Mouse (Mus musculus) mouse embryonic stem cell (cell line): ENCODE results near the gene Bdh1.

ENCODE experiments used
- in situ Hi-C, 2 experiments: fragments of 300-500 bp; cut with MboI; formaldehyde crosslinking; loops; 1 replicate in 1 of 2; 3 replicates in 1 of 2; pipeline ENCODE4 v1.14.3; 2019 to 2020; ENCODE audit warnings: low sequenced_read_pairs in 2 of 2, low pct_unique_long_range_greater_than_20kb in 1 of 2, mixed read lengths in 1 of 2; ENCODE audit not compliant: unreplicated experiment in 1 of 2

Bdh1 gene

DNA sequence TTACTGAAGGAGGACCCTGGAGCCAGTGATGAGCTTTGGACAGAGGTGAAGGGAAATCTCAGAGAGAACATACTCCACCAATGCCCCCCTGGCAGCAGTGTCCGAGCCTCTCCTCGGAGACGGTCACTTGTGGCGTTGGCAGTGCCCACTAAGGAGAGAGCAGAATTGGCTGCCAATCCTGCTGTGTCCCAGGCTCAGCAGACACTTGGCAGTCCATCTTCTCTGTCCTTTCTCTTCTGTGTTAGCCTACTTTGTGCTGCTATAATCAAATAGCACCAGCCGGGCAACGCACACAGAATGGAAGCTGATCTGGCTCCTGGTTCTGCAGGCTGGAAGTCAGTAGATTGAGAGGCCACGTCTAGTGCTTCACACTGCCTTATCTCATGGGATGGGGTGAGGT lies 68.9 kb downstream of the Bdh1 start:
- in situ Hi-C loops: no loop called here

DNA sequence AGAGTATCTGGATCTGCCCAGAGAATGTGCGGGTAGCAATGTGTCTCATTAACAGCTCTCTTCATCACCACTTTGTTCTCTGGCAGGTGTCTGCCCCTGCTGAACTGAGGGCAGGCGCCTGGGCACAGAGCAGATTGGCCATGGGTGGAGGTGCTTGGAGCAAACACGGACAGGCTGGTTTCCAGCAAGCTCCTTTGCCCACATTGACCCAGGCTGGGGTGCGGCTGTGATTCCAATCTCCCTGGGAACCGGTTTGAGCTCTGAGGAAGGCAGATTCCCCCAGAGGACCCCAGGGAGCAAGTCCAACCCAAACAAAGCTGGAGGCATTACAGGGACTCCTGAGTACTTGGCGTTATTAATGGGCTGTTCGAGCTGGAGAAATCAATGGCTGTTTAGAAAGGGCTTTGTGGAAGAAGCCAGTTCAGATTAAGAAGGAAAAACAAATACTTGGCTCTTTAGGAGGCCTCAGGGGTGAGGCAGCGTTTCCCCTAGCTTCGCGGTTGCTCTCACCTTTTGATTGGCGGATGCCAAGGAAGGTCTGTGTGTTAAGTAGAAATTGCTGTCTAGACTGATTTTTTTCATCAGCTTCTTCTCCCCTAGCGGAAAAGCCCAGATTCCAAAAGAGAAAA lies 71.0 kb downstream of the Bdh1 start:
- in situ Hi-C loops: no loop called here

- in situ Hi-C loops: no loop called here
Observed at GRCm38 (mm10) chr16:31493550-31493965, 71.5 kb downstream of the Bdh1 start.

GRCm38 (mm10) chr16:31493991-31494390 lies 71.9 kb downstream of the Bdh1 start:
- in situ Hi-C loops: no loop called here

DNA sequence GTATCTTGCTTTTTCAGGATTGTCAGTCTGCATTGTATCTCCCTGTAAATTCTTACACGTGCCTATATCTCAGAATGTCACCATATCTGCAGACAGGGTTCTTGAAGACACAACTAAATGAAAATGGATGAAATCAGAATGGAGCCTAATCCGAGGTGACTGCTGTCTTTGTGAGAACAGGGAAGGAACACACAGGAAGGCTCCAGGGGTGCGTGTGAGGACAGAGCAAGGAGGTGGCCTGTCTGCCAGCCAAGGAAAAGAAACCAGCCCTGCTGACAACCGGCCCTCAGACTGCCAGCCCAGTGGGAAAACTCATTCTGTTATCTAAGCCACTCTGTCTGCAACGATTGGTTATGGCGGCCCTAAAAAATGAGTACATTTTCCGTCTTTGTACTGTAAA lies 73.3 kb downstream of the Bdh1 start:
- in situ Hi-C loops: no loop called here

- in situ Hi-C loops: no loop called here
Observed at GRCm38 (mm10) chr16:31495769-31496168, 73.7 kb downstream of the Bdh1 start.

DNA sequence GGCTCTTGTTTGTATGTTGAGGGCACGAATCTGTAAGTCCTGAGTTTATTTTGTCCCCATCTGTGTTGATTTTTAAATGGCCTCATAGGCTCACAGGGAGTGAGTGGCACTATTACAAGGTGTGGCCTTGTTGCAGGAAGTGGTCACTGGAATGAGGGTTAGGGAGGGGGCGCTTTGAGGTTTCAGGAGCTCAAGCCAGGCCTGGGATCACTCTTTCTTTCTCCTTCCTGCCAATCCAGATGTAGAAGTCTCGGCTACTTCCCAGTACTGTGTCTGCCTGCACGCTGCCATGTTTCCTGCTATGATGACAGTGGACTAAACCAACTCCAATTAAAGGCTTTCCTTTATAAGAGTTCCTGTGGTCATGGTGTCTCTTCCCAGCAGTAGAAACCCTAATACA lies 76.3 kb downstream of the Bdh1 start:
- in situ Hi-C loops: no loop called here

DNA sequence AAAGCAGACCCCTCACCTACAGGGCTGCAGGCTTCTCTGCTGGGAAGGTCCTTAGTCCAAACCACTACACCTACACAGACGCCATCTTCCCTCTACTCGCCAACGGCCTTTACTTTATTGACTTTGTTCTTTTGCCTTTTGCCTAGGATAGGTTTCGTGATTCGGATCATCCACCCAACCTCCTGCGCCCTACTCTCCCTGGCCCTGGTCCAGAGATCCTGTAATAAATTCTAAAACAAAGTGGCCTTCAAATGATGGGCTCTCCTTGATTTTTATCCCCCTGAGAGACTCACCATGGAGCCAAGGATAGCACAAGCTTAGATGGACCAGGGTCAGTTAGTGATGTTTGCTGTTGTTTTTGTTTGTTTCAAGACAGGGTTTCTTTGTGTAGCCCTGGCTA lies 76.9 kb downstream of the Bdh1 start:
- in situ Hi-C loops: no loop called here

DNA sequence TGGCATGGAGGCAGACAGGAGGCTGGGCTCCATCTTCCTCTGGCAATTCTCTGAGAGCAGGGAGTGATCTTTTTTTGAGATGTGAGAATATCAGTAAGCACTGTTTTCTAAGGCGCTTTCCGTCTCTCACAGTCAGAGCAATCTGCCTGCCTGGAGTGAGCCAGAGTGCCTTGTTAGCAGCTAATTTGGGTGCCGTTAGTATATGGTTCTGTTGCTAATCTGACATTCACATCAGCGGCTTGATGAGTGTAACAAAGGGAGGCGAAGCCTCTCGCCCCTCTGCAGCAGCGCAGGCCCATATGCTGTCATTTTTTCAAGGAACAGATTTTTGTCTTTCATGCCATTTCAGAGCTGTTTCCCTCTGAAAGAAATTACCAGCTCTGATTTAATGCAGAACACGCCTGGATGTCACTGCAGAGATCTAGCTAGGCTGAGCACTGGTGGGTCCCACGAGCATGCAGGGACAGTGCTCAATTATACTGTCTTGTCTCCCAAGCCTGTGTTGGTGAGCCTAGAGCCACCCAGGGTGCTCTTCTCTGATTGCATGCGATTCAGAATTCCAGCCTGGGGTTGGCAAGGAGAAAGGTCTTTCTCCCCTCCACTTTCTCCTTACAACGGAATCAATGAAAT lies 77.7 kb downstream of the Bdh1 start:
- in situ Hi-C loops: no loop called here

DNA sequence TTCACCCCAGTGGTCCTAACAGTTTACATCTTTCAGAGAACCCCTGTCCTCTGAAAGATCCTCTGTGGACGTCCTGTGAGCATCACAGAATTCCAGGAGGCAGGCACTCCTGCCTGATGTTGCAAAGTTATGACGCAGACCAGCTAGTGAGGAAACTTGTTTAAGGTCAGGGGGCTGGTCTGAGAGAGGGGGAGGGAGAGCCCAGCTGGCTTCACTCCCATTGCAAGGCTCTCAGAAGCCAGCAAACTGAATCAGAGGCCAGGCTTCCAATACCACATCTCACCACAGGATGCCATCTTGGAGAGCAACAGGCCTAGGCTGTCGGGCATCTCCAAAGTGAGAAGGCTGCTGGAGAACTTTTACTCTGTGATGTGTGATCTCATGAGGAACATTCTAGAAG lies 78.5 kb downstream of the Bdh1 start:
- in situ Hi-C loops: no loop called here

- in situ Hi-C loops: no loop called here
Observed at GRCm38 (mm10) chr16:31500969-31501750, 79.1 kb downstream of the Bdh1 start.

- in situ Hi-C loops: no loop called here
Observed at GRCm38 (mm10) chr16:31501751-31502365, 79.8 kb downstream of the Bdh1 start.

- in situ Hi-C loops: no loop called here
Observed at GRCm38 (mm10) chr16:31506665-31507456, 84.8 kb downstream of the Bdh1 start.

DNA sequence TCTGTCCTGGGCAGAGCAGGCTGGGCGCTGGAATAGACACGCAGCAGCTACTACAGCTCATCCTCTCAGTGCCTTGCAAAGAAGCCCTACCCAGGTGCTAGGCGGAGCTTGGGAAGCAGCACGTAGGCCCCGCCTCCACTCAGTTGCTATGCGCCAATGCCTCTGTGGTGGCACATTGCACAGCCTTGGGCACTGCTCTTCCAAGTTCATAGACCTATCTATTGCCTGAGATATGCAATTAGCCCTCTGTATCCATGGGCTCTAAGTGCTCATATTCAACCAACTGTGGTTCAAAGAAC lies 85.3 kb downstream of the Bdh1 start:
- in situ Hi-C loops: no loop called here

GRCm38 (mm10) chr16:31507794-31508526 lies 85.9 kb downstream of the Bdh1 start:
- in situ Hi-C loops: no loop called here
